Comparison of ENCODE assay signal across 9 mouse cellular contexts in the genomic region with DNA sequence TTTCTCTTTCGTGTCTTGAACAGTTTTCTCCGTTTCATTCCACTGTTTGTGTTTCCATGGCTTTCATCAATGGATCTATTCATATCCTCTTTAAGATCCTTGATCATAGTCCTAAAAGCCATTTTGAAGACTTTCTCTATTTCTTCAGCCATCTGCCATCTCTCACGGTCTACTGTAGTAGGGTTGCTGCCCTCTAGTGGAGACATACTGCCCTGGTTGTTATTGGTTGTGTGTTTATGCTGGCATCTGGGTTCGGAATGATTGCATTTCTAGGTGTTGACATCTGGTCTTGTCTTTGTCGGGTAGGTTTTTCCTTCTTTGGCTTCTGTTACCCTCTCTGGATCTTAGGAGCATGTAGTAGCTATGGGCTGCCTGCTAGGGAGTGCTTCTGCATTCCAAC. TPM values are rescaled to one million over a fixed set of nuclear protein-coding genes. Genes with fewer than 3 reads are reported as not detected.
DNase-seq lines count a peak whose midpoint lies in the region; ATAC-seq lines count a peak whose summit lies in the region.
"Had no signal": no experiment of that assay in that cellular context is flagged by ENCODE, and none has a peak within 500 bp of the region (broad histone marks: within the 10 kb centered on the region; RNA-seq: fewer than 3 reads in every experiment).

No protein-coding gene starts in this region.

- H3K4me3 ChIP-seq in hindbrain, embryonic 14.5 days (replicated peaks; ENCODE audit: low read length): no peak overlapping the region
- H3K4me3 ChIP-seq in hindbrain, embryonic 13.5 days: no peak overlapping the region
- H3K4me3 ChIP-seq in embryonic facial prominence, embryonic 11.5 days (ENCODE audit: low read depth, low read length): no peak overlapping the region

- H3K27me3 ChIP-seq in hindbrain, embryonic 14.5 days (ENCODE audit: control insufficient read depth, insufficient read depth, low read length): no peaks in the 10 kb centered on the region
- no peaks in the 10 kb centered on the region for H3K27me3 ChIP-seq in hindbrain, embryonic 13.5 days
- no peaks in the 10 kb centered on the region for H3K27me3 ChIP-seq in embryonic facial prominence, embryonic 11.5 days (ENCODE audit: control insufficient read depth, insufficient read depth, low read length)

- 0 out of 2 replicates have a peak, but pooled peaks cover 6% of the 10 kb centered on the region for H3K9me3 ChIP-seq in hindbrain, embryonic 14.5 days (ENCODE audit: control insufficient read depth, low read length)
- H3K9me3 ChIP-seq in hindbrain, embryonic 13.5 days: no peaks in the 10 kb centered on the region
- no peaks in the 10 kb centered on the region for H3K9me3 ChIP-seq in embryonic facial prominence, embryonic 11.5 days (replicated peaks; ENCODE audit: control insufficient read depth, low read length)

- H3K27ac ChIP-seq in hindbrain, embryonic 14.5 days: no peak overlapping the region
- no peak overlapping the region for H3K27ac ChIP-seq in hindbrain, embryonic 13.5 days
- no peak overlapping the region for H3K27ac ChIP-seq in embryonic facial prominence, embryonic 11.5 days (replicated peaks; ENCODE audit: low read depth, low read length)

- DNase-seq in hindbrain, embryonic 14.5 days (ENCODE audit: low spot score): peak; percentile 72
- peak; percentile 69 for DNase-seq in CD4-positive, CD25-positive, alpha-beta regulatory T cell, adult 2 months (ENCODE audit: low read depth, low spot score)
- peak; percentile 49 for DNase-seq in adrenal gland, adult 2 months
- DNase-seq in embryonic facial prominence, embryonic 11.5 days (ENCODE audit: low spot score): peak; percentile 75
- DNase-seq in layer of hippocampus, postnatal 10 days (ENCODE audit: low spot score in 2 of 2): peak; percentile 25 to 35
- peak; percentile 73 for DNase-seq in retina, postnatal 1 day
- DNase-seq in ovary, postnatal 36 days (ENCODE audit: low spot score): no peak

- no peak overlapping the region for H3K9ac ChIP-seq in hindbrain, embryonic 14.5 days
- H3K9ac ChIP-seq in hindbrain, embryonic 13.5 days: no peak overlapping the region
- no peak overlapping the region for H3K9ac ChIP-seq in embryonic facial prominence, embryonic 11.5 days (replicated peaks; ENCODE audit: low read length)

- H3K4me1 ChIP-seq in hindbrain, embryonic 14.5 days (replicated peaks; ENCODE audit: control insufficient read depth, insufficient read depth, low read length): no peaks in the 10 kb centered on the region
- H3K4me1 ChIP-seq in hindbrain, embryonic 13.5 days (replicated peaks): no peaks in the 10 kb centered on the region
- H3K4me1 ChIP-seq in embryonic facial prominence, embryonic 11.5 days (ENCODE audit: control insufficient read depth, insufficient read depth, low read length): no peaks in the 10 kb centered on the region

- no peak overlapping the region for H3K4me2 ChIP-seq in hindbrain, embryonic 14.5 days (replicated peaks)
- no peak overlapping the region for H3K4me2 ChIP-seq in hindbrain, embryonic 13.5 days
- no peak overlapping the region for H3K4me2 ChIP-seq in embryonic facial prominence, embryonic 11.5 days (ENCODE audit: low read depth, low read length)

- no peaks in the 10 kb centered on the region for H3K36me3 ChIP-seq in hindbrain, embryonic 14.5 days (replicated peaks; ENCODE audit: control insufficient read depth, insufficient read depth)
- H3K36me3 ChIP-seq in hindbrain, embryonic 13.5 days: no peaks in the 10 kb centered on the region
- no peaks in the 10 kb centered on the region for H3K36me3 ChIP-seq in embryonic facial prominence, embryonic 11.5 days (replicated peaks; ENCODE audit: control insufficient read depth, insufficient read depth, low read depth, low read length)

- ATAC-seq in hindbrain, embryonic 14.5 days (ENCODE audit: low FRiP score): no peak
- no peak for ATAC-seq in hindbrain, embryonic 13.5 days (ENCODE audit: low FRiP score)
- ATAC-seq in embryonic facial prominence, embryonic 11.5 days (replicated peaks; ENCODE audit: insufficient number of reproducible peaks, low FRiP score, low TSS enrichment, low read depth): no peak

- WGBS in hindbrain, embryonic 14.5 days: 47% methylated on average over 5 of the region's 5 CpGs
- 53% methylated on average over 5 of the region's 5 CpGs for WGBS in hindbrain, embryonic 13.5 days
- WGBS in embryonic facial prominence, embryonic 11.5 days: 45% methylated on average over 5 of the region's 5 CpGs

RNA-seq across cellular contexts. Expression of gene Ccdc180, which starts 11.2 kb away (rescaled TPM):
- polyA plus RNA-seq in hindbrain, embryonic 14.5 days (2014; fragmentation: Nextera tagmentation; extraction: Ambion mirVana): 0.40 and 0.59 TPM in 2 replicates
- 0.45 and 0.74 TPM in 2 replicates for polyA plus RNA-seq in hindbrain, embryonic 13.5 days (2015; fragmentation: Nextera tagmentation; extraction: Ambion mirVana)
- total RNA-seq in adrenal gland, adult 2 months (2021): under 1 TPM in 1 of 2 experiments, not detected in 1; 0.28 TPM
- not detected in 2 replicates for polyA plus RNA-seq in adrenal gland, adult 2 months (2012; rRNA removed)
- not detected in 2 replicates for polyA plus RNA-seq in embryonic facial prominence, embryonic 11.5 days (2014; fragmentation: Nextera tagmentation; extraction: Ambion mirVana)
- total RNA-seq in layer of hippocampus, postnatal 10 days (2021): under 1 TPM; 0.50 to 0.62 TPM

RNA-seq across cellular contexts. Expression of gene Stra6l, which starts 30.5 kb away (rescaled TPM):
- 0.23 and 0.50 TPM in 2 replicates for polyA plus RNA-seq in hindbrain, embryonic 14.5 days (2014; fragmentation: Nextera tagmentation; extraction: Ambion mirVana)
- 0.82 and 0.92 TPM in 2 replicates for polyA plus RNA-seq in hindbrain, embryonic 13.5 days (2015; fragmentation: Nextera tagmentation; extraction: Ambion mirVana)
- 1 to 10 TPM in 1 of 2 experiments, not detected in 1; 1.0 TPM for total RNA-seq in adrenal gland, adult 2 months (2021)
- polyA plus RNA-seq in adrenal gland, adult 2 months (2012; rRNA removed): 0.17 and 0.66 TPM in 2 replicates
- 0.13 and 0.14 TPM in 2 replicates for polyA plus RNA-seq in embryonic facial prominence, embryonic 11.5 days (2014; fragmentation: Nextera tagmentation; extraction: Ambion mirVana)
- total RNA-seq in layer of hippocampus, postnatal 10 days (2021): not detected
- total RNA-seq: layer of hippocampus, postnatal 25 days had no signal

RNA-seq across cellular contexts. Expression of gene Igfbpl1, which starts 52.2 kb away (rescaled TPM):
- 53.9 and 60.9 TPM in 2 replicates for polyA plus RNA-seq in hindbrain, embryonic 14.5 days (2014; fragmentation: Nextera tagmentation; extraction: Ambion mirVana)
- polyA plus RNA-seq in hindbrain, embryonic 13.5 days (2015; fragmentation: Nextera tagmentation; extraction: Ambion mirVana): 50.5 and 67.0 TPM in 2 replicates
- total RNA-seq in adrenal gland, adult 2 months (2021): not detected
- not detected in 2 replicates for polyA plus RNA-seq in adrenal gland, adult 2 months (2012; rRNA removed)
- 10.0 and 13.4 TPM in 2 replicates for polyA plus RNA-seq in embryonic facial prominence, embryonic 11.5 days (2014; fragmentation: Nextera tagmentation; extraction: Ambion mirVana)
- 10 to 100 TPM; 58.1 to 60.4 TPM for total RNA-seq in layer of hippocampus, postnatal 10 days (2021)

Comparison
In these comparisons a context has a peak if more than half of its experiments do, and no peak if none do; other contexts are left out.
1. RNA of gene Igfbpl1, which starts 52.2 kb away (polyA plus RNA-seq): 50.5 to 67.0 TPM in hindbrain, embryonic 13.5 days, 53.9 to 60.9 TPM in hindbrain, embryonic 14.5 days and 10.0 to 13.4 TPM in embryonic facial prominence, embryonic 11.5 days; not detected in adrenal gland, adult 2 months; every median in the first group is over 10 times any median in the second.